Mouse (Mus musculus) forebrain, embryonic 16.5 days (tissue): ENCODE measurements at regions not wholly inside any gene's neighbourhood (a gene's known extent, or its start where the extent isn't known, plus 50 kb on each side); places are given as distances from the start of the nearest gene placed in this dataset.
A peak's percentile ranks its signal among the peaks of the same experiment; 100 is the strongest.

Experiments
- ATAC-seq: fragments of 200-750 bp; cut with Nextera tagmentation; 2 replicates; pipeline ENCODE4 v1.8.0; 2017; ENCODE audit warnings: mild to moderate bottlenecking, moderate library complexity
- H3K27ac ChIP-seq: fragments of 300-500 bp; sonication (generic); 2 replicates; pipeline ENCODE4 v1.5.1; 2014; ENCODE audit warnings: low read length, control low read depth
- H3K27me3 ChIP-seq: fragments of 300-500 bp; sonication (generic); replicated peaks from 2 replicates; pipeline ENCODE4 v1.6.1; 2014; ENCODE audit warnings: low read length; ENCODE audit not compliant: control insufficient read depth, insufficient read depth
- H3K36me3 ChIP-seq: fragments of 300-500 bp; sonication (generic); 2 replicates; pipeline ENCODE4 v1.6.1; 2014; ENCODE audit not compliant: control insufficient read depth, insufficient read depth
- H3K4me1 ChIP-seq: fragments of 300-500 bp; sonication (generic); replicated peaks from 2 replicates; pipeline ENCODE4 v1.6.1; 2014; ENCODE audit warnings: low read length; ENCODE audit not compliant: control insufficient read depth, insufficient read depth
- H3K4me2 ChIP-seq: fragments of 300-500 bp; sonication (generic); 2 replicates; pipeline ENCODE4 v1.6.1; 2014; ENCODE audit warnings: mild to moderate bottlenecking, low read length, control low read depth
- H3K4me3 ChIP-seq: fragments of 300-500 bp; sonication (generic); replicated peaks from 2 replicates; pipeline ENCODE4 v1.5.1; 2014; ENCODE audit warnings: mild to moderate bottlenecking, low read length, control low read depth
- H3K9ac ChIP-seq: fragments of 300-500 bp; sonication (generic); replicated peaks from 2 replicates; pipeline ENCODE4 v1.6.1; 2014; ENCODE audit warnings: low read depth, low read length, control low read depth
- H3K9me3 ChIP-seq: fragments of 300-500 bp; sonication (generic); 2 replicates; pipeline ENCODE4 v1.6.1; 2016; ENCODE audit warnings: low read length; ENCODE audit not compliant: control insufficient read depth
- WGBS: fragments of 180-500 bp; shearing (Covaris S2); extraction: QIAGEN DNeasy Blood & Tissue Kit; methylation state at CpG from one replicate; pipeline ENCODE4 v1.1.7; 2014; 5-methylcytosine and 5-hydroxymethylcytosine counted together

GRCm38 (mm10) chr5:113408588-113408987 lies 51.5 kb downstream of the Aym1 start:
- WGBS: 36% methylated on average over 3 of the region's 3 CpGs
- no peak overlapping the region for H3K27ac ChIP-seq
- no peak overlapping the region for H3K4me2 ChIP-seq
- peaks cover 11% of the 10 kb centered on the region for H3K4me1 ChIP-seq
- H3K4me3 ChIP-seq: no peak overlapping the region
- ATAC-seq: peak; percentile 49
- no peak overlapping the region for H3K9ac ChIP-seq
- H3K36me3 ChIP-seq: no peaks in the 10 kb centered on the region
- H3K27me3 ChIP-seq: no peaks in the 10 kb centered on the region
- H3K9me3 ChIP-seq: no peaks in the 10 kb centered on the region

- Histone ChIP-seq H3K27me3 (no peaks in the 10 kb centered on the region), H3K36me3 (no peaks in the 10 kb centered on the region), H3K9ac (peak overlapping the region; percentile 7; the same call in 1 of the 2 replicates), H3K9me3 (no peaks in the 10 kb centered on the region), H3K4me2 (no peak overlapping the region), H3K4me1 (peaks cover 15% of the 10 kb centered on the region), H3K27ac (peak overlapping the region; percentile 27; the same call in 1 of the 2 replicates), H3K4me3 (no peak overlapping the region)
- no peak for ATAC-seq
- WGBS: 57% methylated on average over 13 of the region's 13 CpGs
Measured at GRCm38 (mm10) chr5:113410963-113411362, 53.9 kb downstream of the Aym1 start.

DNA sequence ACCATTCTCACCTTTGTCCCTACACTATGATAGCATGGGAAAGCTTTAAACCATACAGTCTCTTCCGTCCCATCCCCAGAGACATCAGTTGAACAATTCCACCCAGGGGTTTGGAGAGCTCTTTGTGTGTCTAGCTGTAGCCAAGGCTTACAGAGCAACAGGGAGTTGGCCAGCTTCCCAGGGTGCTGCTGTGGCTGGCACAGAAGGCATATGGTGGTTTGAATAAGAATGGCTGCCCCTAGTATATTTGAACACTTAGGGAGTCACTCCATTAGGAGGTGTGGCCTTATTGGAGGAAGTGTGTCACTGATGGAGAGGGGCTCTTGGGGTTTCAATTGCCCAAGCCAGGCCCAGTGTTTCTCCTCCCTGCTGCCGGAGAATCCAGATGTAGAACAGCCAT lies 57.5 kb downstream of the Aym1 start:
- Histone ChIP-seq H3K9ac (no peak overlapping the region), H3K36me3 (no peaks in the 10 kb centered on the region), H3K9me3 (no peaks in the 10 kb centered on the region), H3K4me1 (peaks cover 15% of the 10 kb centered on the region), H3K27me3 (no peaks in the 10 kb centered on the region), H3K4me3 (no peak overlapping the region), H3K4me2 (no peak overlapping the region), H3K27ac (no peak overlapping the region)
- 38% methylated on average over 2 of the region's 2 CpGs for WGBS
- peak; percentile 78 for ATAC-seq

- no peak for ATAC-seq
- 88% methylated on average over 22 of the region's 22 CpGs for WGBS
- no peak overlapping the region for H3K27ac ChIP-seq
- peaks cover 13% of the 10 kb centered on the region for H3K4me1 ChIP-seq
- H3K9me3 ChIP-seq: no peaks in the 10 kb centered on the region
- no peak overlapping the region for H3K9ac ChIP-seq
- H3K36me3 ChIP-seq: no peaks in the 10 kb centered on the region
- no peaks in the 10 kb centered on the region for H3K27me3 ChIP-seq
- no peak overlapping the region for H3K4me2 ChIP-seq
- no peak overlapping the region for H3K4me3 ChIP-seq
Measured at GRCm38 (mm10) chr5:113418335-113419013, 61.4 kb downstream of the Aym1 start.

DNA sequence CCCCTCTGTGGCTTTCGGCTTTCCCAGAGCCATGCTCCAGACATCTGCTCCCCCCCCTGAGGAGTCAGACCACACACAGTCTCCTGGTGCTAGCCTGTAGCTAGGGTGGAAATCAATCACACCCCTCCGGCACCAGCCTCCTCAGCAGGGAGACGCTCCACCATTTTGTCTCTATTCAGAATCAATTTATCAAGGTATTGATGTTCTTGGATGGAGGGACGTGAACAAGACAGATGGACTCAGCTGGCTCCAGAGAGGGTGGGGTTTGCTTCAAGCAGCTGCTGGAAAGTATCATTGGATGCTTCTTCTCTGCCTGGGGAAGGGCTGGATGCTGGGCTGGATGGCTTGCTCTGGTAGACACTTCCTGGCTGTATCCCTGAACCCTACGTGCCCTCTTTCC lies 63.5 kb downstream of the Aym1 start:
- H3K4me3 ChIP-seq: no peak overlapping the region
- no peaks in the 10 kb centered on the region for H3K27me3 ChIP-seq
- ATAC-seq: no peak
- H3K9ac ChIP-seq: no peak overlapping the region
- no peak overlapping the region for H3K4me2 ChIP-seq
- 53% methylated on average over 5 of the region's 5 CpGs for WGBS
- H3K4me1 ChIP-seq: peaks cover 9% of the 10 kb centered on the region
- no peaks in the 10 kb centered on the region for H3K9me3 ChIP-seq
- no peak overlapping the region for H3K27ac ChIP-seq
- H3K36me3 ChIP-seq: no peaks in the 10 kb centered on the region

DNA sequence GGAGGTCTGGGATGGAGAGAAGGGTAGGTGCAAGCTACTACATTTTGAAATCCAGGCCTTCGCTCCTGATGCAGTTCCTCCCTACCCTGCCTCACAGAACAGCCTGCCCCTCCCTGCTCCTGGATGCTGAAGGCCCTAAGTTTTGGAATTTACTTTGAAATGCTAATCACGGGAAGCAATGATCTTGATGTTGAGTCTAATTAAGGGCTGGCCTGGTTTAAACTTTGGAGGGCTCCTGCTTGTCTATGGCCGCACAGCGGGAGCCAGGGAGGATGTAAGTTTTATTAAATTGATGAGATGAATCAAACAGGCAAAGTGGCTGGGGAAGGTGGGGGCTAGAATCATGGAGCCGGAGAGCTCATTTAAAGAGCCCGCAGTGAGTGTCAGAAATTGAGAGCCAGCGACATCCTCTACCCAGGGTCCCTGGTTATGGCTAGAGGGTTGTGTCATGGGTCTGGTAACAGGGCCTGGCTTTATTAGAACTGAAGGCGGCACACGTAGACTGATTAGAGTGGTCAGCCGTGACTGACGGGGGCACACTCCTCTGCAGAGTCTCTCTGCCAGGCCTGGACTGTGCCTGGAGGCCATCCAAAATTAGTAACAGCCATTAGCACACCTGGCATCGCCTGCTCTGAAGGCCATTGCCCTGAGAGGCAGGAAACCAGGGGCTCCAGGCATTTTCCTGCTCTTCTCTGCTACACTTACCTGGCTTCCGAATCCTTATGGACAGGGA lies 65.1 kb downstream of the Aym1 start:
- 34% methylated on average over 13 of the region's 13 CpGs for WGBS
- ATAC-seq: no peak
- Histone ChIP-seq H3K9me3 (no peaks in the 10 kb centered on the region), H3K4me3 (no peak overlapping the region), H3K36me3 (no peaks in the 10 kb centered on the region), H3K4me2 (no peak overlapping the region), H3K4me1 (peaks cover 9% of the 10 kb centered on the region), H3K27me3 (no peaks in the 10 kb centered on the region), H3K9ac (no peak overlapping the region), H3K27ac (no peak overlapping the region)

- no peak overlapping the region for H3K4me3 ChIP-seq
- no peak overlapping the region for H3K27ac ChIP-seq
- ATAC-seq: no peak
Measured at GRCm38 (mm10) chr5:113422726-113423110, 65.6 kb downstream of the Aym1 start.

DNA sequence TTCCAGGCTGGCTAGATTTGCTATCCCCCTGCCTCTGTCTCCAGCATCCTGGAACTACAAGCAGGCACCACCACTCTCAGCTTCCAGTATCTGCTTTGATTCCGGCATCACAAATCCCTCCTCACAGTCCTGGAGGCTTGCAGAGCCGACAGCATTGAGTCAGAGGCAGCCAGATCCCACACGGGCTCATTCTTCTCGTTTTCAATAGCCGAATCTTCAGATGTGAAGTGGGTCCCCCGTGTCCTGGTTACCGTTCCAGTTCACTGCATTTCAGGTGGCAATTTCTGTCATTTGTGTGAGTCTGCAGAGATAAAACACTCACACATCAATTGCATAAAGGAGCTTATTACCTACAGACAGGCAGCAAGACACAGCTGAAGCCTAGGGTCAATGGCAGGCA lies 62.4 kb upstream of the Wscd2 start:
- Histone ChIP-seq H3K4me1 (no peaks in the 10 kb centered on the region), H3K4me2 (no peak overlapping the region)
- ATAC-seq: no peak

More at GRCm38 (mm10) chr5:113422726-113423110, 65.6 kb downstream of the Aym1 start:
- H3K9ac ChIP-seq: no peak overlapping the region
- no peaks in the 10 kb centered on the region for H3K36me3 ChIP-seq
- WGBS: 78% methylated on average over 3 of the region's 3 CpGs
- H3K9me3 ChIP-seq: no peaks in the 10 kb centered on the region
- H3K4me1 ChIP-seq: peaks cover 9% of the 10 kb centered on the region
- H3K27me3 ChIP-seq: no peaks in the 10 kb centered on the region
- no peak overlapping the region for H3K4me2 ChIP-seq

DNA sequence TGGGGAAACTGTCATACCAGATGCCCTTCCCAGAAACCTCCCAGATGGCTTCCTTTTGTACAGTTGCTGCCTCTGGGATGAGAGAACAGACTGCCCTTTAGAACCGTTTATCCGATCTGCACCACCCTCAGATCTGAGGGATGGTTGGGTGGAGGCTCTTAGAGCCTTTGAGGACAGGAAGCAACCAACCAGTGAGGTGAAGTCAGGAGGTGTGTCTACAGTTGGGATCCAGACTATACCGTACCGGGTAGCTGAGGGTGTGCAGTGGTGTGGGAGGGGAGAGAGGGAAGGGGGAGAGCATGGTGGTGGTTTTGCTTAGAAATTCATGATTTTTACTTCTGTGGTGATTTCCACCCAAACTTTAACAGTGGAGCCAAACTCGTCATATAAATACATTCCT lies 58.8 kb upstream of the Wscd2 start:
- Histone ChIP-seq H3K4me3 (no peak overlapping the region), H3K36me3 (no peaks in the 10 kb centered on the region), H3K4me2 (no peak overlapping the region), H3K4me1 (no peaks in the 10 kb centered on the region), H3K27ac (no peak overlapping the region), H3K9ac (no peak overlapping the region), H3K27me3 (no peaks in the 10 kb centered on the region), H3K9me3 (no peaks in the 10 kb centered on the region)
- 79% methylated on average over 5 of the region's 5 CpGs for WGBS
- ATAC-seq: no peak

More for the DNA sequence above, 62.4 kb upstream of the Wscd2 start:
- H3K27me3 ChIP-seq: no peaks in the 10 kb centered on the region
- no peaks in the 10 kb centered on the region for H3K9me3 ChIP-seq
- no peak overlapping the region for H3K9ac ChIP-seq
- no peak overlapping the region for H3K27ac ChIP-seq
- no peaks in the 10 kb centered on the region for H3K36me3 ChIP-seq
- H3K4me3 ChIP-seq: no peak overlapping the region
- WGBS: 56% methylated on average over 7 of the region's 7 CpGs
